Mouse (Mus musculus): ENCODE measurements around the gene Hoxa13.

DNA sequence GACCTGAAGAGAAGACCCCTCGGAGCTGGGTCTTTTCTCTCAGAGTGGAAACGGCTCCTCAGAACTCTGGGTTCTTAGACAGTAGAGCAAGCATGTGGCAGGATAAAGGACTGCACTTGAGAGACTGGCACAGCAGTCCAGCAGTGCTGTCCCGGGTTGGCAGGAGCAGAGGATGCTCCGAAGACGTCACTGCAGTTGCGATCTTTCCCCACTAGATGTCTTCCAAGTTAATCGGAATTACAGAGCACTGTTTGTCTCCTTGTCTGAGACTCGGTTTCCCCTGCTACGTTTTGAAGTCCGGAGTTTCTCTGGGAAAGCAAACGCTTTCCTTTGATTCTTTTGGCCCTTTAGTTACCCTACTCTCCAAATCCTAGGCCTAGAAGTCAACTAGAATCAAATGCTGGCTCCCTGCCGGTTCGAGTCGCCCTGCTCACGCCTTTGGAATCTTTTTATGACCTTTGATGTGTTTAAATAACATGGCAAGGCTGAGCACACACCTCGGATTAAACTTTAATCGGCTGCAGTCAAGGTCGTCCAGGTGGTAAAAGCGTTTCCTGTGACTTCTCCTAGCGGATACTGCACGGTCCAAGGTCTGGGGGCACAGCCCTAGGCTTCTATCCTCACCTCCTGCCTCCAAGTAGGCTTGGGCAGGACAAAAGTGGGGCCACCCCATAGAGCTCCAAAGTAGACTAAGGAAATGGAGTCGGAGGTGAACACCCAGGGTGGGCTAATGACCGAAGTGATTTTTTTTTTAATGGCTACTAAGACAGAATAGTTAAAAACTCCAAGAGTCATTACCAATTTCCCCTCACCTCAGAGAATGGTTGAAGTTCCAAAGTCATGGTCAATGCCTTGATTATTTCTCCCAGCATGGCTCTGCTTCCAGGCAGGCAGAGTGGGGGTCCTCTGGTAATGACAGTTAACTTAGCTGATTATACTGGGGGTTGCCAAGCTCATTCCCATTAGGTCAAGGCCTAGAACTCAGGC is 10.1 kb upstream of the Hoxa13 start:
- TF ChIP-seq CTCF (IDR thresholded peaks at IDR 0.05; ENCODE audit: borderline replicate concordance, control insufficient read depth, extremely low read depth, insufficient read depth, low read length, poor library complexity) (peak; percentile 36; the same call in 1 of the 2 replicates), POLR2A (IDR thresholded peaks at IDR 0.05; ENCODE audit: control insufficient read depth, extremely low read depth, insufficient read depth, low read length, poor library complexity) (no peak)

Measured in thymus, adult 2 months (tissue).